Mouse (Mus musculus) heart, embryonic 14.5 days (tissue): ENCODE measurements around the gene Kl. TPM values are rescaled to one million over a fixed set of nuclear protein-coding genes. Genes with fewer than 3 reads are reported as not detected.

Experiments
- ATAC-seq: fragments of 200-750 bp; cut with Nextera tagmentation; 2 replicates; pipeline ENCODE4 v1.8.0; 2017; ENCODE audit warnings: low read depth, moderate TSS enrichment; ENCODE audit not compliant: insufficient number of reproducible peaks, insufficient read depth, low FRiP score
- H3K27ac ChIP-seq, 2 experiments: fragments of 200-500 bp in 1 of 2; fragments of 300-500 bp in 1 of 2; sonication (generic) in 1 of 2; replicated peaks in 1 of 2; 2 replicates each; pipeline ENCODE4 v1.5.1; 2012 to 2014; ENCODE audit warnings: low read depth in 2 of 2, low read length in 2 of 2, control low read depth in 1 of 2, mild to moderate bottlenecking in 1 of 2, mixed read lengths in 1 of 2; ENCODE audit not compliant: control insufficient read depth in 1 of 2, insufficient read depth in 1 of 2
- H3K27me3 ChIP-seq: fragments of 300-500 bp; sonication (generic); 2 replicates; pipeline ENCODE4 v1.6.1; 2014; ENCODE audit warnings: mild to moderate bottlenecking, low read length, control low read depth; ENCODE audit not compliant: control insufficient read depth, insufficient read depth
- H3K36me3 ChIP-seq: fragments of 300-500 bp; sonication (generic); 2 replicates; pipeline ENCODE4 v1.6.1; 2014; ENCODE audit warnings: mild to moderate bottlenecking, control low read depth, low read length, mixed read lengths; ENCODE audit not compliant: control insufficient read depth, insufficient read depth
- H3K4me1 ChIP-seq, 2 experiments: fragments of 200-500 bp in 1 of 2; fragments of 300-500 bp in 1 of 2; sonication (generic) in 1 of 2; 2 replicates each; pipeline ENCODE4 v1.6.1; 2012 to 2014; ENCODE audit warnings: low read length in 2 of 2, control low read depth in 1 of 2, mixed read lengths in 1 of 2; ENCODE audit not compliant: control insufficient read depth in 2 of 2, insufficient read depth in 2 of 2
- H3K4me2 ChIP-seq: fragments of 300-500 bp; sonication (generic); 2 replicates; pipeline ENCODE4 v1.6.1; 2014; ENCODE audit warnings: mild to moderate bottlenecking, low read length
- H3K4me3 ChIP-seq, 2 experiments: fragments of 200-500 bp in 1 of 2; fragments of 300-500 bp in 1 of 2; sonication (generic) in 1 of 2; 2 replicates each; pipeline ENCODE4 v1.5.1; 2012 to 2014; ENCODE audit warnings: low read length in 2 of 2, mild to moderate bottlenecking in 2 of 2, control low read depth in 1 of 2, low read depth in 1 of 2, moderate library complexity in 1 of 2; ENCODE audit not compliant: control insufficient read depth in 1 of 2, insufficient read depth in 1 of 2
- H3K9ac ChIP-seq: fragments of 300-500 bp; sonication (generic); 2 replicates; pipeline ENCODE4 v1.6.1; 2014; ENCODE audit warnings: mild to moderate bottlenecking, low read length
- H3K9me3 ChIP-seq: fragments of 300-500 bp; sonication (generic); 2 replicates; pipeline ENCODE4 v1.6.1; 2016; ENCODE audit warnings: low read length, control low read depth; ENCODE audit not compliant: control insufficient read depth
- WGBS: fragments of 180-500 bp; shearing (Covaris S2); extraction: QIAGEN DNeasy Blood & Tissue Kit; methylation state at CpG from one replicate; pipeline ENCODE4 v1.1.7; 2014; 5-methylcytosine and 5-hydroxymethylcytosine counted together
- polyA plus RNA-seq: library from polyadenylated mRNA; unstranded; fragments of >200 nt; fragmentation: Nextera tagmentation; extraction: Ambion mirVana; gene quantifications from 2 replicates; pipeline ENCODE4 v1.2.1, GENCODE M21; 2014

Gene Kl
- polyA plus RNA-seq, 1 experiment from 2014 or later = 1.2 TPM

- Histone ChIP-seq H3K27ac (no peak overlapping the region), H3K4me2 (no peak overlapping the region)
Measured at GRCm38 (mm10) chr5:151020031-151020820, 67.8 kb downstream of the Kl start.

GRCm38 (mm10) chr5:151020831-151021230, 68.4 kb downstream of the Kl start:
- Histone ChIP-seq H3K27me3 (no peaks in the 10 kb centered on the region), H3K9ac (no peak overlapping the region), H3K36me3 (no peaks in the 10 kb centered on the region), H3K4me2 (no peak overlapping the region), H3K9me3 (no peaks in the 10 kb centered on the region), H3K4me3 (no peak overlapping the region), H3K4me1 (peaks cover 5 to 8% of the 10 kb centered on the region in 2 experiments), H3K27ac (no peak overlapping the region)
- 60% methylated on average over 14 of the region's 14 CpGs for WGBS
- no peak for ATAC-seq

More at GRCm38 (mm10) chr5:151020031-151020820, 67.8 kb downstream of the Kl start:
- Histone ChIP-seq H3K4me1 (peaks cover 5 to 8% of the 10 kb centered on the region in 2 experiments), H3K36me3 (no peaks in the 10 kb centered on the region), H3K27me3 (no peaks in the 10 kb centered on the region), H3K9ac (no peak overlapping the region), H3K9me3 (no peaks in the 10 kb centered on the region), H3K4me3 (no peak overlapping the region)
- WGBS = 69% methylated on average over 13 of the region's 13 CpGs
- ATAC-seq = no peak

- WGBS = 64% methylated on average over 7 of the region's 7 CpGs
- no peaks in the 10 kb centered on the region for H3K9me3 ChIP-seq
- H3K27ac ChIP-seq = no peak overlapping the region
- H3K36me3 ChIP-seq = no peaks in the 10 kb centered on the region
- no peak for ATAC-seq
- H3K9ac ChIP-seq = no peak overlapping the region
- no peak overlapping the region for H3K4me2 ChIP-seq
- H3K27me3 ChIP-seq = no peaks in the 10 kb centered on the region
- H3K4me1 ChIP-seq = peaks cover 5 to 8% of the 10 kb centered on the region in 2 experiments
- no peak overlapping the region for H3K4me3 ChIP-seq
Measured at GRCm38 (mm10) chr5:151022026-151022425, 69.6 kb downstream of the Kl start.

- H3K36me3 ChIP-seq = no peaks in the 10 kb centered on the region
- no peaks in the 10 kb centered on the region for H3K9me3 ChIP-seq
- H3K4me1 ChIP-seq = peaks cover 5 to 8% of the 10 kb centered on the region in 2 experiments
- WGBS = 13% methylated on average over 1 of the region's 1 CpGs
- no peak for ATAC-seq
- H3K9ac ChIP-seq = no peak overlapping the region
- H3K4me2 ChIP-seq = peak overlapping the region; percentile 24; the same call in 1 of the 2 replicates
- no peak overlapping the region for H3K4me3 ChIP-seq
- H3K27ac ChIP-seq = no peak overlapping the region
- H3K27me3 ChIP-seq = no peaks in the 10 kb centered on the region
Measured at GRCm38 (mm10) chr5:151022939-151023338, 70.5 kb downstream of the Kl start.

GRCm38 (mm10) chr5:151023461-151023860, 71.1 kb downstream of the Kl start:
- peak overlapping the region; percentile 12; the same call in 1 of the 2 replicates for H3K9ac ChIP-seq
- H3K9me3 ChIP-seq = no peaks in the 10 kb centered on the region
- H3K4me3 ChIP-seq = no peak overlapping the region
- H3K4me2 ChIP-seq = peak overlapping the region; percentile 24
- 8% methylated on average over 8 of the region's 8 CpGs for WGBS
- H3K36me3 ChIP-seq = no peaks in the 10 kb centered on the region
- H3K4me1 ChIP-seq = peaks cover 5 to 8% of the 10 kb centered on the region in 2 experiments
- ATAC-seq = 0 out of 2 replicates have a peak, but pooled peaks have one; percentile 10
- H3K27me3 ChIP-seq = no peaks in the 10 kb centered on the region
- peak overlapping the region in 1 of 2 experiments; percentile 16; a peak in 1 of 4 replicates for H3K27ac ChIP-seq

GRCm38 (mm10) chr5:151024483-151024882, 72.1 kb downstream of the Kl start:
- 67% methylated on average over 2 of the region's 2 CpGs for WGBS
- H3K9ac ChIP-seq = no peak overlapping the region
- H3K4me2 ChIP-seq = no peak overlapping the region
- ATAC-seq = no peak
- no peaks in the 10 kb centered on the region for H3K36me3 ChIP-seq
- H3K9me3 ChIP-seq = no peaks in the 10 kb centered on the region
- no peak overlapping the region for H3K4me3 ChIP-seq
- no peak overlapping the region for H3K27ac ChIP-seq
- peaks cover 5 to 8% of the 10 kb centered on the region in 2 experiments for H3K4me1 ChIP-seq
- no peaks in the 10 kb centered on the region for H3K27me3 ChIP-seq

GRCm38 (mm10) chr5:151026069-151026468, 73.7 kb downstream of the Kl start:
- Histone ChIP-seq H3K9ac (no peak overlapping the region), H3K36me3 (no peaks in the 10 kb centered on the region), H3K27me3 (no peaks in the 10 kb centered on the region), H3K4me2 (no peak overlapping the region), H3K4me3 (no peak overlapping the region), H3K9me3 (no peaks in the 10 kb centered on the region), H3K27ac (no peak overlapping the region), H3K4me1 (peaks cover 5% of the 10 kb centered on the region in 2 experiments; a peak in 3 of 4 replicates)
- ATAC-seq = no peak
- 73% methylated on average over 4 of the region's 4 CpGs for WGBS
